Mouse (Mus musculus) adipocyte (in vitro differentiated cells): ENCODE data around the gene Esp4.
"Not testable (repeated sequence)": the region's sequence is repeated elsewhere in the genome, so short reads cannot be mapped to it uniquely, and the experiment has no call there.

Experiments
- DNase-seq: peaks from one replicate; pipeline ENCODE4 v3.0.0-alpha.2; 2016; ENCODE audit warnings: low spot score

Esp4 gene

DNA sequence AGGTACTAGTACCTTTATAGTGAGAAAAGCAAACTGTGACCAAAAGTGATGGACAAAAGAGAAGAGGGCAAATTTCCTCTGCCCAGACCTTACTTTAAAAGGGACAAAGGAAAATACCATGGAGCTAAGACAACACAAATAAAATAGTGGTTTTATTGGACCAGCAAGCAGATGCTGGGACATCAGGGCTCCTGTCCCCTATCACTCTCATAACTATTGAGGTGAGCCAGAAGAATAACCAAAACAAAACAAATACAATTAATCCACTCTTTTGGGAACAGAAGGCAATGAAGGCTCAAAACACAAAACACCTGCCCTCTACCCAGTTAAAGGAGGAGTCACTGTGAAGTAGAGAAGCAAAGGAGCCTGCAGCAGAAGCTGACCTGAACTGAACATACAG, at the start of gene Esp4:
Gene Esp4 (plus strand): TSS at position 301 of the 400 bp plus-strand sequence.
- DNase-seq = no peak

DNA sequence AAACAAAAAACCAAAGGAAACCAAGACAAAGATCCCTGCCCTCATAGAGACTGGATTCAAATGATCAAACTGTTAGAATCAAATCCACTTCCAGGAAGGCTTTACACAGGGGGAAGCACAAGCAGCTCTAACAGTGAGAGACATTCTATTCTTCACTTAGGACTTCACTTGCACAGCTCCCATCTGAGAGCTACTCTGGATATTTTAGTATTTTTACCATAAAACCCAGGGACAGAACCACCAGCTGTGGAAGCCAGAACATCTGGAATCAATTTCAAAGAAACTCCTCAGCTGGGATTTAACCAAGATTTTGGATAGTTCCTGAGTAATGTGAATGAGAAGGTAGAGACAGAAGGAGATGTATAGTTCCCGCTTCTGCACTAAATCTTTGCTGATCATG, 44.9 kb upstream of the Esp4 start:
- no peak for DNase-seq

DNA sequence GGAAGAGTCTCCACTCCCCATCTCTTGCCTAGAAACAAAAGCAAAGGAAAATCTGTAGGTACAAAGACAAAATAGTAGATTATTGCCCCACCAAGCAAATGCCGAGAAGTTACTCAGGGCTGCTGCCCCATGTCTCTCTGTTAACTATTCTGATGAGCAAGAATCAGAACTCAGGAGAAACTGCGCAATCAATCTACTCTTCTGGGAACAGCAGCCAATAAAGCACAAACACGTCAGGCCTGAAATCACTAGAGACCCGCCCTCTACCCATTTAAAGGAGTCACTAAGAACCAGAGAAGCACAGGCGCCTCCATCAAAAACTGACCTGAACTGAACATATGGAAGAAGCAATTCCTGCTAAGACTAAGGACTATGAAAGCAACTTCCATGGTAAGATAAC, 37.2 kb upstream of the Esp4 start, which contains the start of gene Esp6:
Gene Esp6 (plus strand): TSS at position 301 of the 400 bp plus-strand sequence.
- DNase-seq = no peak

DNA sequence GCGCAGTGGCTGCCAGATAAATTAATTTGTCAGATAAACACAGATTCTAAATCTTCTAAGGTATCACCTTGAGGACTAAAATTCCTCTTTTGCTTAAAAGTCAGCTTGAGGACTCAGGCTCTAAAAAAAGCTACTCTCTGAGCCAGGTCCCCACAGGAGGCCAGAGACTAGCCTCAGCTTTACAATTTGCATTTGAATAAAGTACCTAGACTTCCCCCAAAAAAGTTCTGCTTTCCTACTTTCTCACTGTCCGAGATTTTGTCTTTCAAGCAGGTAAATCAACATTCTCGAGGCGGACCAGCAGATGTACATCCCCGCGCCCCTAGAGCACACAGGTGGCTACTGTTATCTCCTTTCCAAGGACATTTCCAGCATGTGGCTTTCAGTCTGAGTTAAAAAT, 14.5 kb upstream of the Esp4 start:
- DNase-seq = not testable (repeated sequence)

DNA sequence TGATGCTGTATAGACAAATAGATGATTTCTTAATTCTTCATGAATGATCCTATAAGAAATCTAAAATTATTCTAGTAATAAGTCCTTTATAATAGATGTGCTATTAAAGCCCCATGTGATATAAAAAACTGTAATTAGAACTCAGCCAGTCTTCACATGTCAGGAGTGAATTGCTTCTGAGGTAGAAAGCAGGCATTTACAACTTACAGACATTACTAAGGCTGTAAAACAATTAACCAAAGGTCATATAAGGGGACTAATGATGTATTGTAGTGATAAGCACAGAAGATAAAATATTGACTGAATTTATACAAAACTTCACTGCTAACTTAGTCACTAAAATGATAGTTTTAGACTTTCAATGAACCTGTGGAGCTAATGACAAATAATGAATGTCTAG, 7.1 kb upstream of the Esp4 start:
- DNase-seq = no peak

DNA sequence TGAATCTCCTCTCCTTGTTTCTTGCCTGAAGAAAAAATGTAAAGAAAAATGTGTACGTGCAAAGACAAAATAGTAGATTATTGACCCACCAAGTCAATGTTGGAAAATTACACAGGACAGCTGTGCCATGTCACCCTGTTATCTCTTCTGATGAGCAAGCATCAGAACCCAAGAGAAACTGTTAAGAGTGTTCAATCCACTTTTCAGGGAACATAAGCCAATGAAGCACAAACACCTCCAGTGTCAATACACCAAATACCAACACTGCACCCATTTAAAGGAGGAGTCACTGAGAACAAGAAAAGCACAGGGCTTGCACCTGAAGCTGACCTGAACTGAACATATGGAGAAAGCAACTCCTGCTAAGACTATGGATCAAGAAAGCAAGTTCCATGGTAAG, 33.4 kb downstream of the Esp4 start, which contains the start of gene Esp3:
Gene Esp3 (plus strand): TSS at position 301 of the 400 bp plus-strand sequence.
- DNase-seq = not testable (repeated sequence)
